Comparison of ENCODE assay signal across 32 mouse cellular contexts in the genomic region with DNA sequence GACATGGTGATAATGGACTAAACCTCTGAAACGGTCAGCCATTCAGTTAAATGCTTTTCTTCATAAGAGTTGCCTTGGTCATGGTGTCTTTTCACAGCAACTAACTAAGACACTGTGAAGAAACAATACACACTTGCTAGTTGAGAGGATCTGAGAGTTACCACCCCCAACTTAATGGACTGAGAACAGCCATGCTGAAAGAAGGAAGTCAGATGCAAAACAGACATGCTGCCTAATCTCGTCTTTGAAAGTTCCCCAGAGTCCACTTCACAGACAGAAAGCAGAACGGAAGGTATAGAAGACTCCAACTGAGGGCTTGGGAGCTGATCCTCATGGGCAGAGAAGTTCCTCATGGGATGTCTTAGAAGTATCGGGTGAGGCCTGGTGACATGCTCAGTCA.
DNase-seq lines count a peak whose midpoint lies in the region; ATAC-seq and TF ChIP-seq lines count a peak whose summit lies in the region.
"Had no signal": no experiment of that assay in that cellular context is flagged by ENCODE, and none has a peak within 500 bp of the region (broad histone marks: within the 10 kb centered on the region; RNA-seq: fewer than 3 reads in every experiment).

No protein-coding gene starts in this region.

- H3K27ac ChIP-seq in spleen, adult 2 months (ENCODE audit: insufficient read depth, low read length): peak overlapping the region; percentile 83
- peak overlapping the region; percentile 97 for H3K27ac ChIP-seq in CH12.LX (ENCODE audit: insufficient read depth, low read depth)
- H3K27ac ChIP-seq: embryonic facial prominence, embryonic 10.5 days; embryonic facial prominence, embryonic 13.5 days; forebrain, embryonic 12.5 days; forebrain, embryonic 15.5 days; heart, embryonic 15.5 days; hindbrain, embryonic 10.5 days; hindbrain, embryonic 13.5 days had no signal

- no peak for TF ChIP-seq RAD21 in CH12.LX (IDR thresholded peaks at IDR 0.05; ENCODE audit: low read depth, low read length)

- dilution Hi-C loops in CH12.LX (cut with MboI; ENCODE audit: extremely low pct_ligation_motif_present, extremely low pct_unique_long_range_greater_than_20kb, low sequenced_read_pairs): no loop called here

- no peaks in the 10 kb centered on the region for H3K27me3 ChIP-seq in spleen, adult 2 months (ENCODE audit: control insufficient read depth, insufficient read depth, low read length)
- no peaks in the 10 kb centered on the region for H3K27me3 ChIP-seq in CH12.LX (replicated peaks)
- no peaks in the 10 kb centered on the region for H3K27me3 ChIP-seq in splenic B cell, adult 2 months (ENCODE audit: control insufficient read depth, insufficient read depth, low read length, poor library complexity, severe bottlenecking)
- H3K27me3 ChIP-seq: embryonic facial prominence, embryonic 13.5 days; forebrain, embryonic 12.5 days; forebrain, embryonic 15.5 days; heart, embryonic 12.5 days; heart, embryonic 15.5 days; Patski had no signal

- H3K36me3 ChIP-seq in spleen, adult 2 months (ENCODE audit: control insufficient read depth, insufficient read depth, low read length): no peaks in the 10 kb centered on the region
- peaks cover 0 to 2% of the 10 kb centered on the region in 2 experiments for H3K36me3 ChIP-seq in CH12.LX (replicated peaks in 1 of 2; ENCODE audit: control insufficient read depth in 1 of 2, insufficient read depth in 1 of 2, low read length in 1 of 2)
- no peaks in the 10 kb centered on the region for H3K36me3 ChIP-seq in splenic B cell, adult 2 months (ENCODE audit: control insufficient read depth, insufficient read depth, low read length, poor library complexity, severe bottlenecking)
- H3K36me3 ChIP-seq: embryonic facial prominence, embryonic 10.5 days; embryonic facial prominence, embryonic 13.5 days; forebrain, embryonic 12.5 days; forebrain, embryonic 15.5 days; heart, embryonic 12.5 days; heart, embryonic 15.5 days; hindbrain, embryonic 10.5 days; hindbrain, embryonic 13.5 days had no signal

- peak; percentile 81 for TF ChIP-seq EP300 in CH12.LX (IDR thresholded peaks at IDR 0.05; ENCODE audit: low read length)

- H3K4me1 ChIP-seq in spleen, adult 2 months (ENCODE audit: control insufficient read depth, insufficient read depth, insufficient read length): peaks cover 32% of the 10 kb centered on the region
- peaks cover 38 to 49% of the 10 kb centered on the region in 2 experiments for H3K4me1 ChIP-seq in CH12.LX (ENCODE audit: control insufficient read depth in 1 of 2, insufficient read depth in 2 of 2)
- H3K4me1 ChIP-seq: forebrain, embryonic 12.5 days; forebrain, embryonic 15.5 days; heart, embryonic 12.5 days had no signal

- ATAC-seq in megakaryocyte, adult 5-6 weeks (ENCODE audit: poor library complexity, severe bottlenecking): peak; percentile 40; the same call in 1 of the 2 replicates
- ATAC-seq: CD4-positive, CD25-positive, alpha-beta regulatory T cell, adult 4 months; forebrain, embryonic 15.5 days; hindbrain, embryonic 16.5 days; Patski had no signal

- WGBS in spleen, adult 2 months: 36% methylated on average over 4 of the region's 4 CpGs

- H3K4me3 ChIP-seq in spleen, adult 2 months (ENCODE audit: extremely low read depth, insufficient read depth, insufficient read length): no peak overlapping the region
- H3K4me3 ChIP-seq in CH12.LX (replicated peaks in 1 of 3; ENCODE audit: low read depth in 2 of 3, low read length in 2 of 3, poor library complexity in 1 of 3): no peak overlapping the region
- H3K4me3 ChIP-seq: embryonic facial prominence, embryonic 10.5 days; embryonic facial prominence, embryonic 13.5 days; erythroblast, embryonic 14.5 days; forebrain, embryonic 12.5 days; forebrain, embryonic 15.5 days; heart, embryonic 12.5 days; heart, embryonic 15.5 days; hindbrain, embryonic 10.5 days; hindbrain, embryonic 13.5 days had no signal

- peaks cover 30% of the 10 kb centered on the region for H3K9me3 ChIP-seq in CH12.LX (replicated peaks; ENCODE audit: low read length)
- H3K9me3 ChIP-seq: embryonic facial prominence, embryonic 10.5 days; forebrain, embryonic 15.5 days; heart, embryonic 15.5 days had no signal

- TF ChIP-seq POLR2A in spleen, adult 2 months (IDR thresholded peaks at IDR 0.05; ENCODE audit: low read depth, low read length): no peak
- TF ChIP-seq POLR2A in CH12.LX (IDR thresholded peaks at IDR 0.05; ENCODE audit: low read depth, low read length): peak; percentile 28

- no peak for TF ChIP-seq CTCF in spleen, adult 2 months (IDR thresholded peaks at IDR 0.05; ENCODE audit: extremely low read depth, insufficient read depth, insufficient read length, insufficient replicate concordance)
- TF ChIP-seq CTCF in CH12.LX (conservative IDR thresholded peaks at IDR 0.05 in 1 of 2, IDR thresholded peaks at IDR 0.05 in 1 of 2; ENCODE audit: low read depth in 2 of 2, low read length in 2 of 2): no peak

- in situ Hi-C loops in CH12.LX (cut with MboI; ENCODE audit: low pct_ligation_motif_present, low pct_unique_long_range_greater_than_20kb, low sequenced_read_pairs): no loop called here

- no peaks in the 10 kb centered on the region for H3K79me2 ChIP-seq in CH12.LX (replicated peaks; ENCODE audit: control insufficient read depth, extremely low read depth, insufficient read depth, poor library complexity, severe bottlenecking)

- peak; percentile 18 to 50 for DNase-seq in spleen, adult 2 months (ENCODE audit: low read depth in 1 of 2, low spot score in 2 of 2)
- DNase-seq in spleen, adult 12 weeks (ENCODE audit: low spot score): no peak
- peak; percentile 78 for DNase-seq in CH12.LX (ENCODE audit: extremely low read depth)
- DNase-seq in splenic B cell, adult 2 months (ENCODE audit: low read depth, low spot score): peak; percentile 80
- DNase-seq in right cerebral cortex, adult 2 months (ENCODE audit: low spot score in 2 of 2): no peak
- no peak for DNase-seq in heart, adult 8-10 months (ENCODE audit: low spot score)
- no peak for DNase-seq in thymus, postnatal 10 days (ENCODE audit: low spot score in 2 of 2)
- DNase-seq: adrenal gland, adult 2 months; adrenal gland, postnatal 14 days; cerebellum, adult 11 months; cerebellum, adult 2 months; cerebellum, adult 9-11 months; cerebellum, postnatal 25 days; embryo, embryonic 11 days; gastrocnemius, postnatal 10 days; gastrocnemius, postnatal 36 days; heart, adult 11 months; heart, postnatal 10 days; heart, postnatal 36 days had no signal

- 0 out of 2 replicates have a peak overlapping the region, but pooled peaks have one; percentile 17 for H3K4me2 ChIP-seq in CH12.LX (ENCODE audit: insufficient read depth, low read depth, poor library complexity, severe bottlenecking)
- H3K4me2 ChIP-seq: embryonic facial prominence, embryonic 13.5 days; forebrain, embryonic 12.5 days; forebrain, embryonic 15.5 days; heart, embryonic 12.5 days; heart, embryonic 15.5 days; hindbrain, embryonic 13.5 days had no signal

- no peak overlapping the region for H3K9ac ChIP-seq in CH12.LX (ENCODE audit: insufficient read depth, low read depth)
- H3K9ac ChIP-seq: embryonic facial prominence, embryonic 13.5 days; forebrain, embryonic 12.5 days; forebrain, embryonic 15.5 days; heart, embryonic 12.5 days; heart, embryonic 15.5 days; hindbrain, embryonic 13.5 days had no signal

TF ChIP-seq in CH12.LX, 34 proteins besides CTCF, POLR2A, EP300 and RAD21 (continues in another document):
- TF ChIP-seq ZKSCAN1 (IDR thresholded peaks at IDR 0.05; ENCODE audit: borderline replicate concordance, low read depth, low read length) (no peak), JUN (IDR thresholded peaks at IDR 0.05; ENCODE audit: insufficient read depth, low read depth, low read length) (no peak), MAZ (IDR thresholded peaks at IDR 0.05; ENCODE audit: low read depth, low read length) (no peak), CHD1 (IDR thresholded peaks at IDR 0.05; ENCODE audit: low read depth, low read length) (no peak), USF1 (IDR thresholded peaks at IDR 0.05; ENCODE audit: low read depth, low read length) (no peak), ELF1 (IDR thresholded peaks at IDR 0.05; ENCODE audit: low read depth, low read length) (0 out of 2 replicates have a peak, but pooled peaks have one; percentile 29), ETS1 (conservative IDR thresholded peaks at IDR 0.05; ENCODE audit: low read depth, low read length) (peak; percentile 53), SMC3 (IDR thresholded peaks at IDR 0.05; ENCODE audit: low read depth, low read length) (no peak), SIN3A (IDR thresholded peaks at IDR 0.05; ENCODE audit: low read length) (0 out of 2 replicates have a peak, but pooled peaks have one; percentile 30), E2F4 (IDR thresholded peaks at IDR 0.05; ENCODE audit: insufficient replicate concordance, low read depth, low read length) (0 out of 2 replicates have a peak, but pooled peaks have one; percentile 14), GABPA (IDR thresholded peaks at IDR 0.05; ENCODE audit: insufficient replicate concordance, low read depth, low read length) (no peak), MAX (IDR thresholded peaks at IDR 0.05; ENCODE audit: low read length) (peak; percentile 69), TBP (conservative IDR thresholded peaks at IDR 0.05; ENCODE audit: low read depth, low read length) (0 out of 2 replicates have a peak, but pooled peaks have one; percentile 11), PAX5 (IDR thresholded peaks at IDR 0.05; ENCODE audit: low read length) (no peak), HCFC1 (IDR thresholded peaks at IDR 0.05; ENCODE audit: low read depth, low read length) (peak; percentile 24; the same call in 1 of the 2 replicates), NELFE (IDR thresholded peaks at IDR 0.05; ENCODE audit: low read depth, low read length) (no peak), BHLHE40 (IDR thresholded peaks at IDR 0.05; ENCODE audit: low read depth, low read length) (peak; percentile 45), IRF4 (IDR thresholded peaks at IDR 0.05; ENCODE audit: low read depth, low read length) (peak; percentile 76; the same call in 1 of the 2 replicates), NRF1 (IDR thresholded peaks at IDR 0.05; ENCODE audit: low read depth, low read length) (no peak), ZMIZ1 (IDR thresholded peaks at IDR 0.05; ENCODE audit: low read depth, low read length) (no peak), TCF12 (IDR thresholded peaks at IDR 0.05; ENCODE audit: low read depth, low read length) (no peak), ZC3H11A (IDR thresholded peaks at IDR 0.05; ENCODE audit: low read depth, low read length) (no peak), RCOR1 (conservative IDR thresholded peaks at IDR 0.05; ENCODE audit: low read depth, low read length) (no peak), MYC (IDR thresholded peaks at IDR 0.05; ENCODE audit: low read depth, low read length) (peak; percentile 76; the same call in 1 of the 2 replicates), MEF2A (IDR thresholded peaks at IDR 0.05; ENCODE audit: borderline replicate concordance, low read depth, low read length) (peak; percentile 16; the same call in 1 of the 2 replicates), CHD2 (IDR thresholded peaks at IDR 0.05; ENCODE audit: low read length) (peak; percentile 31; the same call in 1 of the 2 replicates), UBTF (IDR thresholded peaks at IDR 0.05; ENCODE audit: low read depth, low read length) (no peak)

Comparison
In these comparisons a context has a peak if more than half of its experiments do, and no peak if none do; other contexts are left out.
1. DNase-seq: peak in spleen, adult 2 months (2 of 2), CH12.LX (single experiment) and splenic B cell, adult 2 months (single experiment); none in spleen, adult 12 weeks (single experiment), right cerebral cortex, adult 2 months (0 of 2), heart, adult 8-10 months (single experiment) and thymus, postnatal 10 days (0 of 2).